Mouse (Mus musculus) liver, adult (tissue): ENCODE data around the gene Trio.

Source experiments
- GATA4 ChIP-seq: IDR thresholded peaks from 2 replicates; pipeline ENCODE4 v1.6.1; 2014; ENCODE audit warnings: mild to moderate bottlenecking, low read length; ENCODE audit not compliant: insufficient replicate concordance

Trio gene

GRCm38 (mm10) chr15:27935772-27936746 lies 89.6 kb downstream of the Trio start:
- no peak for TF ChIP-seq GATA4

- TF ChIP-seq GATA4: no peak
These were observed 92.4 kb downstream of the Trio start for GRCm38 (mm10) chr15:27933270-27933669.

GRCm38 (mm10) chr15:27931891-27932290 lies 93.8 kb downstream of the Trio start:
- TF ChIP-seq GATA4: no peak

GRCm38 (mm10) chr15:27931459-27931858 lies 94.2 kb downstream of the Trio start:
- no peak for TF ChIP-seq GATA4

- no peak for TF ChIP-seq GATA4
These were observed 98.0 kb downstream of the Trio start for GRCm38 (mm10) chr15:27927614-27928013.

GRCm38 (mm10) chr15:27926941-27927340 lies 98.7 kb downstream of the Trio start:
- no peak for TF ChIP-seq GATA4

GRCm38 (mm10) chr15:27926450-27926849 lies 99.2 kb downstream of the Trio start:
- TF ChIP-seq GATA4: no peak

GRCm38 (mm10) chr15:27925865-27926264 lies 99.8 kb downstream of the Trio start:
- no peak for TF ChIP-seq GATA4

GRCm38 (mm10) chr15:27925004-27925635 lies 100.5 kb downstream of the Trio start:
- no peak for TF ChIP-seq GATA4

- no peak for TF ChIP-seq GATA4
These were observed 101.7 kb downstream of the Trio start for GRCm38 (mm10) chr15:27923987-27924341.

- peak; percentile 47; the same call in 1 of the 2 replicates for TF ChIP-seq GATA4
These were observed 102.2 kb downstream of the Trio start for GRCm38 (mm10) chr15:27923280-27923986.

GRCm38 (mm10) chr15:27920751-27921150 lies 104.9 kb downstream of the Trio start:
- TF ChIP-seq GATA4: no peak

GRCm38 (mm10) chr15:27919540-27919939 lies 106.1 kb downstream of the Trio start:
- TF ChIP-seq GATA4: no peak

- TF ChIP-seq GATA4: no peak
These were observed 106.8 kb downstream of the Trio start for GRCm38 (mm10) chr15:27918798-27919197.

GRCm38 (mm10) chr15:27916204-27916603 lies 109.4 kb downstream of the Trio start:
- no peak for TF ChIP-seq GATA4

GRCm38 (mm10) chr15:27913013-27913412 lies 112.6 kb downstream of the Trio start:
- no peak for TF ChIP-seq GATA4

- no peak for TF ChIP-seq GATA4
These were observed 114.5 kb downstream of the Trio start for GRCm38 (mm10) chr15:27911196-27911595.
